9 mouse cellular contexts compared by ENCODE assay signal in the genomic region with DNA sequence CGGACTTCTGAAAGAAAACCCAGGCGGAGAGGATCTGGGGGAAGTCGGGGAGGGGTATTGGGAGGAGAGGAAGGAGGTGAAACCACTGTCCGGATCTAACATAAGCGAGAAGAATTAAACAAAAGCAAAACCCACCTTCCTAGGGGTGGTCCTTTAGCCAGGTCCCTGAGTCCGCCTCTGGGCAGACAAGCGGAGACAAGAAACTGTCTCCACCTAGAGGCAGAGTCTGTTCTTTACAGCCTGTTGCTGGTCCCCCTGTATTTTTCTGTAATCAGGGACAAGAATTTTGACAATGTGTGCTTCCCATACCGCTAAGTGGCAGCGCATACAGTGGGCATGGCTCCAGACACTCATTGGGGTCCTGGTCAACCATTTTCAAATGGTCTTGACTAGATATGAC. TPM values are rescaled to one million over a fixed set of nuclear protein-coding genes. Genes with fewer than 3 reads are reported as not detected.
DNase-seq lines count a peak whose midpoint lies in the region; ATAC-seq and TF ChIP-seq lines count a peak whose summit lies in the region.
"Had no signal": no experiment of that assay in that cellular context is flagged by ENCODE, and none has a peak within 500 bp of the region (broad histone marks: within the 10 kb centered on the region; RNA-seq: fewer than 3 reads in every experiment).

No protein-coding gene starts in this region.

- no peak overlapping the region for H3K9ac ChIP-seq in kidney, embryonic 16.5 days (replicated peaks; ENCODE audit: low read length)
- no peak overlapping the region for H3K9ac ChIP-seq in MEL (ENCODE audit: control insufficient read depth, low read depth, low read length, poor library complexity, severe bottlenecking)
- H3K9ac ChIP-seq in lung, postnatal 0 days (replicated peaks; ENCODE audit: low read depth) = no peak overlapping the region
- H3K9ac ChIP-seq: embryonic facial prominence, embryonic 12.5 days; limb, embryonic 15.5 days had no signal

- DNase-seq in kidney, adult 18-20 months = peak; percentile 32
- DNase-seq in MEL (ENCODE audit: low read depth, low spot score) = peak; percentile 43
- DNase-seq in forelimb bud, embryonic 11.5 days (ENCODE audit: low read depth, low spot score) = peak; percentile 35
- peak; percentile 40 for DNase-seq in lung, postnatal 0 days (ENCODE audit: low spot score)
- no peak for DNase-seq in frontal cortex, postnatal 36 days (ENCODE audit: low spot score in 2 of 2)
- no peak for DNase-seq in urinary bladder, postnatal 36 days (ENCODE audit: low spot score in 2 of 2)

- H3K27ac ChIP-seq in kidney, embryonic 16.5 days (ENCODE audit: low read length) = no peak overlapping the region
- no peak overlapping the region for H3K27ac ChIP-seq in MEL (ENCODE audit: control insufficient read depth, low read depth, low read length)
- no peak overlapping the region for H3K27ac ChIP-seq in lung, postnatal 0 days (ENCODE audit: low read length)
- H3K27ac ChIP-seq: embryonic facial prominence, embryonic 12.5 days; limb, embryonic 15.5 days had no signal

- H3K4me1 ChIP-seq in kidney, embryonic 16.5 days (ENCODE audit: insufficient read depth, low read length) = no peaks in the 10 kb centered on the region
- H3K4me1 ChIP-seq in MEL (ENCODE audit: control insufficient read depth in 1 of 2, insufficient read depth in 2 of 2, low read length in 2 of 2) = no peaks in the 10 kb centered on the region
- no peaks in the 10 kb centered on the region for H3K4me1 ChIP-seq in lung, postnatal 0 days (ENCODE audit: insufficient read depth, low read depth, low read length)
- H3K4me1 ChIP-seq: embryonic facial prominence, embryonic 12.5 days; limb, embryonic 15.5 days had no signal

- peak; percentile 44 for TF ChIP-seq RAD21 in MEL (IDR thresholded peaks at IDR 0.05; ENCODE audit: low read depth, low read length)

- no peak overlapping the region for H3K4me2 ChIP-seq in kidney, embryonic 16.5 days (replicated peaks; ENCODE audit: low read depth, low read length)
- no peak overlapping the region for H3K4me2 ChIP-seq in lung, postnatal 0 days (replicated peaks; ENCODE audit: low read depth, low read length)
- H3K4me2 ChIP-seq: embryonic facial prominence, embryonic 12.5 days; limb, embryonic 15.5 days had no signal

- H3K79me2 ChIP-seq in MEL (ENCODE audit: control insufficient read depth, insufficient read depth, low read length, poor library complexity) = no peaks in the 10 kb centered on the region

- H3K36me3 ChIP-seq in kidney, embryonic 16.5 days (ENCODE audit: insufficient read depth, low read length) = no peaks in the 10 kb centered on the region
- H3K36me3 ChIP-seq in MEL (ENCODE audit: control insufficient read depth in 1 of 2, insufficient read depth in 2 of 2, low read length in 2 of 2) = no peaks in the 10 kb centered on the region
- H3K36me3 ChIP-seq in lung, postnatal 0 days (ENCODE audit: insufficient read depth, low read length) = no peaks in the 10 kb centered on the region
- H3K36me3 ChIP-seq: embryonic facial prominence, embryonic 12.5 days; limb, embryonic 15.5 days had no signal

- H3K4me3 ChIP-seq in kidney, embryonic 16.5 days (ENCODE audit: low read length) = no peak overlapping the region
- H3K4me3 ChIP-seq in MEL (ENCODE audit: control insufficient read depth in 1 of 2, insufficient read depth in 1 of 2, low read depth in 2 of 2, low read length in 2 of 2) = no peak overlapping the region
- no peak overlapping the region for H3K4me3 ChIP-seq in lung, postnatal 0 days (ENCODE audit: low read depth, low read length)
- H3K4me3 ChIP-seq: embryonic facial prominence, embryonic 12.5 days; limb, embryonic 15.5 days had no signal

- no peak for TF ChIP-seq EP300 in MEL (IDR thresholded peaks at IDR 0.05; ENCODE audit: low read depth in 1 of 2, low read length in 2 of 2)
- TF ChIP-seq EP300 in lung, postnatal 0 days (IDR thresholded peaks at IDR 0.05) = no peak

- TF ChIP-seq POLR2A in MEL (IDR thresholded peaks at IDR 0.05; ENCODE audit: control insufficient read depth in 1 of 2, insufficient read depth in 1 of 2, low read depth in 1 of 2, low read length in 2 of 2, poor library complexity in 1 of 2) = no peak

- TF ChIP-seq CTCF in MEL (IDR thresholded peaks at IDR 0.05 in 2 of 3, conservative IDR thresholded peaks at IDR 0.05 in 1 of 3; ENCODE audit: control insufficient read depth in 1 of 3, insufficient read depth in 1 of 3, low read depth in 2 of 3, low read length in 3 of 3, poor library complexity in 1 of 3, severe bottlenecking in 1 of 3) = peak; percentile 28 to 63 (median 43)
- peak; percentile 62 for TF ChIP-seq CTCF in lung, postnatal 0 days (IDR thresholded peaks at IDR 0.05)

- H3K27me3 ChIP-seq in kidney, embryonic 16.5 days (ENCODE audit: insufficient read depth, low read length) = no peaks in the 10 kb centered on the region
- H3K27me3 ChIP-seq in MEL (ENCODE audit: control insufficient read depth in 1 of 2, insufficient read depth in 2 of 2, low read length in 2 of 2) = peaks cover 0 to 3% of the 10 kb centered on the region in 2 experiments; a peak in 2 of 4 replicates
- H3K27me3 ChIP-seq in lung, postnatal 0 days (replicated peaks; ENCODE audit: insufficient read depth, low read length) = no peaks in the 10 kb centered on the region
- H3K27me3 ChIP-seq: limb, embryonic 15.5 days had no signal

- no peak for ATAC-seq in kidney, embryonic 16.5 days (ENCODE audit: low FRiP score, low TSS enrichment)
- no peak for ATAC-seq in lung, postnatal 0 days

- no peaks in the 10 kb centered on the region for H3K9me3 ChIP-seq in kidney, embryonic 16.5 days (ENCODE audit: low read length)
- no peaks in the 10 kb centered on the region for H3K9me3 ChIP-seq in MEL (replicated peaks; ENCODE audit: insufficient read depth, low read length)
- H3K9me3 ChIP-seq in lung, postnatal 0 days (ENCODE audit: low read length) = no peaks in the 10 kb centered on the region
- H3K9me3 ChIP-seq: embryonic facial prominence, embryonic 12.5 days; limb, embryonic 15.5 days had no signal

- WGBS in kidney, embryonic 16.5 days = 50% methylated on average over 9 of the region's 9 CpGs
- 32% methylated on average over 9 of the region's 9 CpGs for WGBS in lung, postnatal 0 days

TF ChIP-seq in MEL, 35 proteins besides CTCF, POLR2A, EP300 and RAD21:
- TF ChIP-seq SMC3 (IDR thresholded peaks at IDR 0.05; ENCODE audit: low read depth, low read length) (peak; percentile 58), E2F4 (IDR thresholded peaks at IDR 0.05; ENCODE audit: borderline replicate concordance, low read depth, low read length) (no peak), ZMIZ1 (IDR thresholded peaks at IDR 0.05; ENCODE audit: low read depth, low read length) (no peak), TAL1 (IDR thresholded peaks at IDR 0.05; ENCODE audit: low read length) (no peak)

RNA-seq across cellular contexts. Expression of gene Dppa3, which starts 7.2 kb away (rescaled TPM):
- not detected in 2 replicates for polyA plus RNA-seq in kidney, embryonic 16.5 days (2015; fragmentation: Nextera tagmentation; extraction: Ambion mirVana)
- not detected in 2 replicates for total RNA-seq in MEL (2012; rRNA removed)
- polyA plus RNA-seq in MEL (2012; ENCODE audit: insufficient read depth in 1 of 2, insufficient read length in 2 of 2, low read depth in 1 of 2, low replicate concordance in 2 of 2, missing spikeins in 1 of 2) = not detected
- not detected in 2 replicates for polyA plus RNA-seq in lung, postnatal 0 days (2015; fragmentation: Nextera tagmentation; extraction: Ambion mirVana)
- polyA plus RNA-seq: embryonic facial prominence, embryonic 12.5 days; limb, embryonic 15.5 days had no signal

RNA-seq across cellular contexts. Expression of gene Gdf3, which starts 23.5 kb away (rescaled TPM):
- not detected in 2 replicates for polyA plus RNA-seq in kidney, embryonic 16.5 days (2015; fragmentation: Nextera tagmentation; extraction: Ambion mirVana)
- total RNA-seq in MEL (2012; rRNA removed) = 39.6 and 42.8 TPM in 2 replicates
- polyA plus RNA-seq in MEL (2012; ENCODE audit: insufficient read depth in 1 of 2, insufficient read length in 2 of 2, low read depth in 1 of 2, low replicate concordance in 2 of 2, missing spikeins in 1 of 2) = 10 to 100 TPM in 1 of 2 experiments, not detected in 1; 50.2 TPM
- not detected in 2 replicates for polyA plus RNA-seq in lung, postnatal 0 days (2015; fragmentation: Nextera tagmentation; extraction: Ambion mirVana)
- polyA plus RNA-seq: embryonic facial prominence, embryonic 12.5 days had no signal

RNA-seq across cellular contexts. Expression of gene Apobec1, which starts 31.2 kb away (rescaled TPM):
- polyA plus RNA-seq in kidney, embryonic 16.5 days (2015; fragmentation: Nextera tagmentation; extraction: Ambion mirVana) = 2.3 and 3.2 TPM in 2 replicates
- 4.5 and 4.9 TPM in 2 replicates for total RNA-seq in MEL (2012; rRNA removed)
- 1 to 10 TPM in 1 of 2 experiments, not detected in 1; 5.8 TPM for polyA plus RNA-seq in MEL (2012; ENCODE audit: insufficient read depth in 1 of 2, insufficient read length in 2 of 2, low read depth in 1 of 2, low replicate concordance in 2 of 2, missing spikeins in 1 of 2)
- 8.9 and 9.5 TPM in 2 replicates for polyA plus RNA-seq in lung, postnatal 0 days (2015; fragmentation: Nextera tagmentation; extraction: Ambion mirVana)

Comparison
In these comparisons a context has a peak if more than half of its experiments do, and no peak if none do; other contexts are left out.
1. DNase-seq: peak in kidney, adult 18-20 months (single experiment), MEL (single experiment), forelimb bud, embryonic 11.5 days (single experiment) and lung, postnatal 0 days (single experiment); none in frontal cortex, postnatal 36 days (0 of 2) and urinary bladder, postnatal 36 days (0 of 2).
2. RNA of gene Gdf3, which starts 23.5 kb away (polyA plus RNA-seq): 50.2 TPM in MEL; not detected in lung, postnatal 0 days and not detected in kidney, embryonic 16.5 days; every median in the first group is over 10 times any median in the second.